Mouse (Mus musculus): ENCODE data around the gene Gpr12. TPM values are rescaled to one million over a fixed set of nuclear protein-coding genes. Genes with fewer than 3 reads are reported as not detected.
"Not testable (repeated sequence)": the region's sequence is repeated elsewhere in the genome, so short reads cannot be mapped to it uniquely, and the experiment has no call there.

Gene Gpr12
- polyA plus RNA-seq, 1 experiment = 26.7 TPM

DNA sequence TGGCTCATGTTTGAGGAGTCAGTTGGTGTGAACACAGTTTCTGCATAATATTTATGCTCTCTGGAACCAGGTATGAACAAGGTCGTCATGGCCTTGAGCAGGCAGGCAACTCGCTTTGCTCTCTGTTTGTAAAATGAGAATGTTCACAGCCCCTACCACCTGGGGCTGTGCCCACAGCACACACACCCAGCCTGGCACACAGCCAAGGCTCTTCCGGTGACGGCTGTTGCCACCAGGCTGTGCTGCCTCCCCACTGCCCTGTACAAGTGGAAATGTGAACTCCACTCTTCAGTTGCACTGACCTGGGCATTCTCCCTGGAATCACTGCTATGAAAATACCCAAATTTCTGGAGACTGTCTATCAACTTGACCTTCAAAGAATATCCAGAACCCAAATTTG, 5.9 kb upstream of the Gpr12 start:
- DNase-seq (ENCODE audit: extremely low spot score in 1 of 2, low spot score in 1 of 2) = no peak

DNA sequence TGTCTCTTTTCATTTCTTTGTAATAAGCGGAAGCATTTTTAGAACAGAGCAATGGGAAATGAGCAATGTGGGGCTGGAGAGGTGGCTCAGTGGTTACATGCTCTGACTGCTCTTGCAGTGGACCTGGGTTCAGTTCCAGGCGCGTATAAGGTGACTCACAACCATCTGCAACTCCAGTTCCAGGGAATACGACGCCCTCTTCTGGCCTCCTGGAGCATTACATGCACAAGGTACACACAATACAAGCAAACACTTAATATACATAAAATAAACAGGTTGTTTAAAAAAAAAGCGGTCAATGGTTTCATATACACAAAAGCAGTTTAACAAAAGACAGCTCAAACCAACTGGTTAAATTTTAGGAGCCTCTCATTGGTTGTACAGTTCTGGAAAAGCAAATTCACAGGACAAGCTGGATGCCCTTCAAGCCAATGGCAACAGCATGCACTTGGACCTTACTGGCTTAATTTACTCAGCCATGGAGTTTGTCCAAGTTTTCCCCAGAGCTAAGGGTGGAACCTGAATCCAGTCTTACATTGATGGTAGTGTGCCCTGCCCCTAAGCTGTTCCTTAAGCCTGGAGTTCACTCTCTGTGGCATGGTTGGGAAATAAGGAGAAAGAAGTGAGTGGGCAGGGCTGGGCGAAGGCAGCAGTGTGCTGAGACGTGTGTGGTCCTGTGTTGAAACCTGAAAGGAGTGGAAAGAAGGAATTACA, 1.5 kb upstream of the Gpr12 start:
- no peak for DNase-seq (ENCODE audit: extremely low spot score in 1 of 2, low spot score in 1 of 2)

DNA sequence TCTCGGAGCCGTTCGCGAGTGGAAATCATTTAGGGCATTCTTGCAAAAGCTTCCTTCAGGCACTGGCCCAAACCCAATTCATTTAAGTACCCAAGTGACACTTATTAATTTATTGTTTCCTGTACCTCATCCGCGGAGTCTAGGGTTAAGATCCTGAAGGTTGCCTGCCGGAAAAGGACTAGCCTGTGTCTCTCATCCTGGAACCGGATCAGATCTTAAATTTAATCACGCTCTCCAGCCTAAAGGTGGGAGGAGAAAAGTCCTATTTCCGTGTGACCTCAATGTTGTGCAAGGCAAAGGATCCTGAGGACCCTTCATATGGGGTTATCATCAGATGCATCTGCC, 240 bp upstream of the Gpr12 start:
- no peak for DNase-seq (ENCODE audit: extremely low spot score in 1 of 2, low spot score in 1 of 2)

DNA sequence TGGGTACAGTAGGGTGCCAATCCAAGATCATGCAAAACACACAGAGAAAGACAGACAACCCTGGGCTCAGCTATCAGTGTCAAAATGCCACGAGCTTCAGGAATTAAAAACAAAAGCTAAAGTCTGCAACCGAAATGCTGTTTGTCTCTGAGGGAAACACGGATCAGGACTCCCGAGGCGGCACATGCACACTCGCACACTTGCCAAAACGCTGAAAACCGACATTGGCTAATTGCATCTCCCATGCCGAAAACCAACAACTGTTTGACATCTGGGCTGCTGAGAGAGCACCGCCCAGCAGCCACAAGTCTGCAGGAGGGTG, 922 bp downstream of the Gpr12 start:
- peak in 1 of 2 experiments; percentile 50 for DNase-seq (ENCODE audit: extremely low spot score in 1 of 2, low spot score in 1 of 2)

DNA sequence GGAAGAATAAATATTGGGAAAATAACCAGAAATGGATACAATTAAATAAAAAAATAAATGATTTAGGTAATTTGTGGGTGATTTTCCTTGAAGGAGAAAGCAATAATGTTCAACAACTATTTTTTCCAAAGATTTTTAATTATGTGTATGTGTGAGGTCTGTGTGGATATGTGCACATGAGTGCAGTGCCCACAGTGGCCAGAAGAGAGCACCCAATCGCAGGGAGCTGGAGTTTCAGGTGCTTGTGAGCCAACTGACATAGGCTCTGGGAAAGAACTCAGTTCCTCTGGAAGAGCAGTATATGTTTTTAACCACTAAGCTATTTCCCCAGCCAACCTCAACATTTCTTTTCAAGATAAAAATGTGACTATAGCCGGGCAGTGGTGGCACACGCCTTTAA, 8.4 kb downstream of the Gpr12 start:
- DNase-seq (ENCODE audit: extremely low spot score in 1 of 2, low spot score in 1 of 2) = no peak

DNA sequence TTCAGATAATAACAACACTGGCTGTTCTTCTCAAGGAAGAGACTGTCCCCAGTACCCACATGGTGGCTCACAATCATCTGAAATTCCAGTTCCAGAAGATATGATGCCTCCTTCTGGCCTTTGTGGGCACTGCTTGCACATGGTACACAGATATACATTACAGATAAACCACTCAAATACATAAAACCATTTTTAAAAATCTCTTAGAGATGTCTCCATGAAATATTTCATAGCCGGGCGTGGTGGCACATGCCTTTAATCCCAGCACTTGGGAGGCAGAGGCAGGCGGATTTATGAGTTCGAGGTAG, 12.3 kb downstream of the Gpr12 start:
- not testable (repeated sequence) for DNase-seq (ENCODE audit: extremely low spot score in 1 of 2, low spot score in 1 of 2)

DNA sequence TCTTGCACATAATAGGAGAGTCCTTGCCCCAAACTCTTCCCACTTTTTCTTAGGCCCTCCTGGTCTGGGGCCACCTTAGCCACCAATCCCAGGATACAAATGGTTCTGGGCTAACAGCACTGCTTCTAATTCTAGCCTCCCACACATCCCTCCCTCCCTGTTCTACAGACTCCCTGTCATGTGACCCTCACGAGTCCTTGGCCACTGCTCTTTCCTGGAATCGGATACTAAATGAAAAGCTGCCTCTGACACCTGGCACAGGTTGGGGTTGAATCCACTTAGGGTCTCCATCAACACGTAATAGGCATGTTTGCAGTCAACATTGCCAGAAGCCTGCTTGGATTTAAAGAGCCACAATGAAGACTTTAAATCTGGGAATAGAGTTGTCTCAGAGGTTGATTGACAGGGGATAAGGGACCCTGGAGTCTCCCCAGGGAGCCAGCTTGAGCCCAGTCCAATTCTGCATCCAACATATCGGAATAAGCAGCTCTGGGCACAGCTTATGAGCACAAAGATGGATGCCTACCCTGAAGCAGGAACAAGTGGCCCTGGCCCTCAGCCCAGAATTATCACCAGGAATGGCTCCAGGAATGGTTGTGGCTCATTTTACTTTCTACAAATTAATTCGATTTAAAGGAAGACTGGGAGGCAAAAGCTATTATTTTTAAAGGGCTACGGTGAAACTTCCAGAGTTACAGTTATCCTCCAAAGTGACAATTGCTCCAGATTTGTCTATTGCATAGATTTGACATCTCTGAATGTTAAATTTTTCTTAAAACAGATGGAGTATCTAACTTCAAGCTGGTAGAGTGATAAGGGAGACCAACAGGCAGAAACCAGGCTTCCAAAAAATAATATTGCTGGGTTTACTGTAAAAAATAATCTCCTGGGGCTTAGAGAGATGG, 13.0 kb downstream of the Gpr12 start:
- peak in 1 of 2 experiments; percentile 79 for DNase-seq (ENCODE audit: extremely low spot score in 1 of 2, low spot score in 1 of 2)

DNA sequence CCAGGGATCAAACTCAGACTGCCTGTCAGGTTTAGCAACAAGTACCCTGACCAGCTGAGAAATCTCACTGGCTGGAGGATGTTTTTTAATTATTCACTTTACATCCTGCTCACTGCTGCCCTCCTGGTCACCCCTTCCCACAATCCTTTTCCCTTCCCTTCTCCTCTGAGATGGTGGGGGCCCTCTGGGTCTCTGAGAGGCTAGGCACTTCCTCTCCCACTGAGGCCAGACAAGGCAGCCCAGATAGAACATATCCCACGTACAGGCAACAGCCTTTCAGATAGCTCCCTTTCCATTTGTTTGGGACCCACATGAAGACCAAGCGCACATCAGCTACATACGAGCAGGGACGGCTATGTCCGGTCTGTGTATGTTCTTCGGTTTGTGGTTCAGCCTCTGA, 14.9 kb downstream of the Gpr12 start:
- DNase-seq (ENCODE audit: extremely low spot score in 1 of 2, low spot score in 1 of 2) = not testable (repeated sequence)

DNA sequence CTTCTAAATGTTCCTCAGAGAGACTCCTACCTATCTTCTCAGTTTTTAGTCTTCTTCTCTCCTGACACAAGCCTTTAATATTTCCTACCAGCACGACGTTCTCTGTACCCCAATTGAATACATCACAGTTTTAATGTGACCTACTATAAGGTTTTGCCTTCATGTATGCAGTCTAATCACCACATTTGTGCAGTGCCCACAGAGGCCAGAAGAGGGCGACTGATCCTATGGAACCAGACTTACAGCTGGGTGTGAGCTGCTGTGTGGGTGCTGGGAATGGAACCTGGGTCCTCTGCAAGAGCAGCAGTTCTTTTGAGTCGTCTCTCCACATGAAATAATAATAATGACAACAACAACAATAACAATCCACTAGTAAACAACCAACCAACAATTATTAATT, 18.0 kb downstream of the Gpr12 start:
- no peak for DNase-seq (ENCODE audit: extremely low spot score in 1 of 2, low spot score in 1 of 2)

DNA sequence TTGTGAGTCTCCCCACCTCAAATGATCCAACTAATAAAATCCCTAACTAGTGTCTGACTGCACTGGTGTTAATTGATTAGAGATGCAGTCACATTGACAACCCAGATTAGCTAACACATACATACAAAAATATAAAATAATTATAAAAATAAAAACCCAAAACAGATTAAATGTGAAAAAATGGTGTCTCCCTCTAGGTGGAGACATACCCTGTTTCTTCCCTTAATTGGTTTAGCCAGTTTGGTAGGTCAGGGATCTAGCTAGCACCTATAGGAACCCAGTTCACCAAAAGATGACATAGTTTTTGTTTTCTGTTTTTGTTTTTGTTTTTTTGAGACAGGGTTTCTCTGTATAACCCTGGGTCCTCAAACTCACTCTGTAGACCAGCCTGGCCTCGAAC, 20.8 kb downstream of the Gpr12 start:
- no peak for DNase-seq (ENCODE audit: extremely low spot score in 1 of 2, low spot score in 1 of 2)

DNA sequence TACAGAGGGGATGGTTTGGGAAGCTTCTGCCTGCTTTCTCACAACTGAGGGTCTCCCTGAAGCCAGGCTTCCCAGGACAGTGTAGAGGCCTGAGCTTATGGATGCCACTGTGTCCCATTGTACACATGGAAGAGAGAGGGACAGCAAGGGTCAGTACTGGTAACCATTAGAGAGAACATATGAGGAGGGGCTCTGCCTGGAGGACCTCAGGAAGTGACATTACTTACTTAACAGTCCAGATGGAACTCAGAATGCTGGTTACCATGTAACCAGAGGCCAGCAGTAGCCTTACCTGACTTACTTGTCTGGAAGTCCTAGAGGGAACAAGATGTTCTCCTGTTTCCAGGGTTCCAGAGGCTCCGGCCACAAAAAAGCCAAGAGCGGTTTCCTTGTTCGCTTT, 29.2 kb downstream of the Gpr12 start, which contains the start of gene Gm3415:
Gene Gm3415 (plus strand): TSS at position 301 of the 400 bp plus-strand sequence.
- not testable (repeated sequence) for DNase-seq (ENCODE audit: extremely low spot score in 1 of 2, low spot score in 1 of 2)

DNA sequence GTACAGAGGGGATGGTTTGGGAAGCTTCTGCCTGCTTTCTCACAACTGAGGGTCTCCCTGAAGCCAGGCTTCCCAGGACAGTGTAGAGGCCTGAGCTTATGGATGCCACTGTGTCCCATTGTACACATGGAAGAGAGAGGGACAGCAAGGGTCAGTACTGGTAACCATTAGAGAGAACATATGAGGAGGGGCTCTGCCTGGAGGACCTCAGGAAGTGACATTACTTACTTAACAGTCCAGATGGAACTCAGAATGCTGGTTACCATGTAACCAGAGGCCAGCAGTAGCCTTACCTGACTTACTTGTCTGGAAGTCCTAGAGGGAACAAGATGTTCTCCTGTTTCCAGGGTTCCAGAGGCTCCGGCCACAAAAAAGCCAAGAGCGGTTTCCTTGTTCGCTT, 47.7 kb downstream of the Gpr12 start, which contains the start of gene Gm3409:
Gene Gm3409 (plus strand): TSS at position 301 of the 400 bp plus-strand sequence.
- DNase-seq (ENCODE audit: extremely low spot score in 1 of 2, low spot score in 1 of 2) = not testable (repeated sequence)

Other genes starting within 250 kb of the Gpr12 start
- 65.3 and 67.9 TPM in 2 replicates for gene Wasf3, start 200.3 kb downstream of the Gpr12 start, polyA plus RNA-seq (2012; rRNA removed)
- gene Gm6408, start 103.3 kb downstream of the Gpr12 start, polyA plus RNA-seq (2012; rRNA removed) = 0.23 and 0.24 TPM in 2 replicates
- gene Gm6370, start 93.9 kb downstream of the Gpr12 start, polyA plus RNA-seq (2012; rRNA removed) = not detected in 2 replicates
- gene 4930449I24Rik, start 82.8 kb downstream of the Gpr12 start, polyA plus RNA-seq (2012; rRNA removed) = not detected in 2 replicates
- not detected in 2 replicates for gene Gm3402, start 71.1 kb downstream of the Gpr12 start, polyA plus RNA-seq (2012; rRNA removed)
- gene Gm3404, start 59.4 kb downstream of the Gpr12 start, polyA plus RNA-seq (2012; rRNA removed) = not detected in 2 replicates
- gene Gm3409, start 47.6 kb downstream of the Gpr12 start, polyA plus RNA-seq (2012; rRNA removed) = not detected in 2 replicates
- gene Gm3415, start 29.1 kb downstream of the Gpr12 start, polyA plus RNA-seq (2012; rRNA removed) = not detected in 2 replicates
- gene Usp12, start 209.8 kb upstream of the Gpr12 start, polyA plus RNA-seq (2012; rRNA removed) = 33.9 and 35.9 TPM in 2 replicates
- 452 and 463 TPM in 2 replicates for gene Rpl21, start 247.7 kb upstream of the Gpr12 start, polyA plus RNA-seq (2012; rRNA removed)

All from frontal cortex, adult 2 months (tissue).